Mouse (Mus musculus) fibroblast of lung, adult 2 months (primary cell): ENCODE data around the gene Qrsl1.

ENCODE experiments used
- DNase-seq: peaks from one replicate; pipeline ENCODE4 v3.0.0-alpha.2; 2011; ENCODE audit warnings: low read depth

Gene Qrsl1

GRCm38 (mm10) chr10:43870752-43871151 is 30.8 kb downstream of the Qrsl1 start:
- DNase-seq: no peak

GRCm38 (mm10) chr10:43856351-43856750 is 45.2 kb downstream of the Qrsl1 start:
- no peak for DNase-seq

DNA sequence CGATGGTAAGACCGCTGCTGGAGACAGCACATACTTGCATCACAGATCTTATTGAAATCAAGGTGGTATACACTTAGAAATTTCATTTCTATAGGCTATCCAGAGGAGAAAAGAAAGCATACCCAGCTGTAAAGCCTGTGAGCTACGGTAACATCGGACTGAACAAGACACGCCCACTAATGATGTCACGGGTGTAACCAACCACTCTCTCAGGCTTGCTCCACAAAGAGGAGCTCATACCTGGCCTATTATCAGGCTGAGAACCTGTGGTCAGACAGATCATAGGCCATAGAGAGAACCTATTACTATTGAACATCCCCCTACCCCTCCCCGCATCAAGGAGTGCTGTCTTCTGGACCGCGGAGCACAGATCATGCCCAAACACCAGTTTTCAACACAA is 45.6 kb downstream of the Qrsl1 start:
- no peak for DNase-seq

- DNase-seq: no peak
These were observed 49.6 kb downstream of the Qrsl1 start for GRCm38 (mm10) chr10:43851898-43852297.

- DNase-seq: no peak
These were observed 52.1 kb downstream of the Qrsl1 start for GRCm38 (mm10) chr10:43849478-43849877.

GRCm38 (mm10) chr10:43846141-43846622 is 55.4 kb downstream of the Qrsl1 start:
- DNase-seq: no peak

- no peak for DNase-seq
These were observed 56.1 kb downstream of the Qrsl1 start for GRCm38 (mm10) chr10:43845442-43845841.

- no peak for DNase-seq
These were observed 60.1 kb downstream of the Qrsl1 start for GRCm38 (mm10) chr10:43841441-43841840.

DNA sequence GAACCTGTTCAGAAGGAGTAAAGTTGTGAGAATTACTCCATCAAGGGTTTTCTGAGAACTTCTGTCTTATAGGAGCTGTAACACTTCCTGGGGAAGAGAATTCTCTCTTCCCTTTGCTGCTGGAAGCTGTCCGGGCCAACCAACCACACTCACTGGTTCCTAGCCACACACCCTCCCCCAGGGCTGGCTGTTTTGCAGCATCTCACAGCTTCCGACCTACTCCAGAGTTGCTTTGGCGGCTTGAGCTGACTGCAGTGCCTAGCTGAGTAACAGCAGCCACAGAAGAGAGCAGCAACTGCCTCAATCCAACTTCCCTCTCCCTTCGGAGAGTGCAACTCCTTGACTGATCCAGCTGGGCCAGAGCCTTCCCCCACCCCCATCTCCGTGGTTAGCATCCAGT is 68.7 kb downstream of the Qrsl1 start:
- DNase-seq: no peak

DNA sequence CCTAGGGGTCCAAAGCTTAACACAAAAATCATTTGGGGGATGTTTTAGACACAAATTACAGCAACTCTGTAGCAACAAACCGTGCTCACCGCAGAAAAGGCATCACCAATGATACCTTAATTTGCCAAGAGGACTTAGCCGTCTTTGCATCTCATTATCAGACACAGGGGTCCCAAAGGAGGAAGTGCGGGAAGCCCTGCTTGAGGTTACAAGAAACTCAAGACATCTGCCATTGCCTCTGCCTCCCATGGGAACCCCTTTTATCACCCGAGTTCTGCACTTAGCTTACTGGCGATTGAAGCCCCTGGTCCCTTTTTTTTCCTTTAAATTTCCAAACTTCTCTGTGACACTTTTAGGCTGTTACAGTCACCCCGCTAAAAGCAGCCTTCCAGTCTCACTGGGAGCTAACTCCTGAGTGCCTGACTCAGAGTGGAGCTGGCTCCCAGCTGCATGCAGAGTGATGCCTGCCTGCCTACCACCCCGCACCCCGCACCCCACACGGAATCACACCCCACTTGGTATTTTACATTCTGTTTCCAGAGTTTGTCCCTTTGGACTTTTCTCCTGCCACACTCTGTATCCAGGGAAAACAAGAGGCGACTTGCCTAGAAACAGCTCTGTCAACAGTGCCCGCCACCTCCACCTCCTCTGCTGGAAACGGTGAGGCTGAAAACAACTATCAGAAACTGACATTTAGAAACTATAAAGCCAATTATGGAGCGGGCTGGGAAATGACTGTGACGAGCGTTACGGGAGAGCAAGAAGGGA is 71.1 kb downstream of the Qrsl1 start:
- no peak for DNase-seq

DNA sequence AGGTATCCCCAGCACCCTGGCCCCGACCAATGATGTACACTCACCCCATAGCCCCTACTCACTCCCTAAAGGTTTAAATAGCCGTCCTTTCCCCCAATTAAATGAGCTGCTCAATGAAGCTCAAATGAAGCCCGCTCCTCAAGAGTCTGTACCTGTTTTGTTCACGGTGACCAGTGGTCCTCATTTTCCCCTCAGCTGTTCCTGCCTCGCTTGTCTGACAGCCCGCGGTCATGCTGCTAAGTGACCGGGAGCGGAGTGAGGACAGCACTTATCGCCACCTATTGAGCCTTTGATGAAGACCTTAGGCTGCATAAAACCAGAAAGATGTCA is 72.9 kb downstream of the Qrsl1 start:
- DNase-seq: no peak

GRCm38 (mm10) chr10:43827958-43828685 is 73.4 kb downstream of the Qrsl1 start:
- DNase-seq: no peak

GRCm38 (mm10) chr10:43826773-43827621 is 74.5 kb downstream of the Qrsl1 start:
- no peak for DNase-seq

- DNase-seq: no peak
These were observed 75.8 kb downstream of the Qrsl1 start for GRCm38 (mm10) chr10:43825696-43826095.

- no peak for DNase-seq
These were observed 76.8 kb downstream of the Qrsl1 start for GRCm38 (mm10) chr10:43824713-43825112.
